Mouse (Mus musculus) E14TG2a.4 (cell line): ENCODE measurements around the gene Sdk1.
A peak's percentile ranks its signal among the peaks of the same experiment; 100 is the strongest.

Source experiments
- CTCF ChIP-seq: conservative IDR thresholded peaks from 2 replicates; pipeline ENCODE4 v1.5.1; 2014; ENCODE audit warnings: low read length
- NANOG ChIP-seq: IDR thresholded peaks from 2 replicates; pipeline ENCODE4 v1.6.1; 2014; ENCODE audit warnings: borderline replicate concordance, low read length, mixed read lengths
- POU5F1 ChIP-seq: IDR thresholded peaks from 2 replicates; pipeline ENCODE4 v1.6.1; 2014; ENCODE audit warnings: low read length, borderline replicate concordance

DNA sequence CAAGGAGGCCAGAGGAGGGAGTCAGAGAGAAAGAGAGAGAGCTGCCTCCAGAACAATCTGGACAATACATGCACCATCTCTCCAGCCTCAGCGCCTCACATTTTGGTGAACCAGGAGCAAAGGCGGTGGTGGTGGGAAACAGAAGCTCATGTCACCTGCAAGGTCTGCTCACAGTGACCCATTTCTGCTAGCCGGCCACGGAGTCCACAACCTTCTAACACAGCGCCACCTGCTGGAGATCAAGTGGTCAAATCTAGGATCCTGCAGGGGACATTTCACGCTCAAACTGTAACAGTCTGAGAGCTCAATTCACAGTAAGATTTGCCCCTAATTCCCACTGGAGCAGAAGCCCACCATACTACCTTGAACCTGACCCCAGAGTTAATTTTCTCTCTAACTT is 999.0 kb downstream of the Sdk1 start:
- peak; percentile 33 for TF ChIP-seq CTCF
- no peak for TF ChIP-seq POU5F1
- no peak for TF ChIP-seq NANOG
